Mouse (Mus musculus) kidney, adult 2 months (tissue): Measurements from ENCODE around the gene Nkx2-3. TPM values are rescaled to one million over a fixed set of nuclear protein-coding genes. Genes with fewer than 3 reads are reported as not detected.

Experiments
- DNase-seq: peaks from one replicate; pipeline ENCODE4 v3.0.0; 2021
- H3K27ac ChIP-seq: fragments of 200-500 bp; 2 replicates; pipeline ENCODE4 v1.5.1; 2012; ENCODE audit warnings: low read depth, low read length, control low read depth, inconsistent platforms; ENCODE audit not compliant: insufficient read depth
- H3K27me3 ChIP-seq: fragments of 200-500 bp; replicated peaks from 2 replicates; pipeline ENCODE4 v1.6.1; 2012; ENCODE audit warnings: mild to moderate bottlenecking, moderate library complexity, low read length, inconsistent platforms; ENCODE audit not compliant: control insufficient read depth, insufficient read depth
- H3K36me3 ChIP-seq: fragments of 200-500 bp; 2 replicates; pipeline ENCODE4 v1.6.1; 2012; ENCODE audit warnings: mild to moderate bottlenecking, moderate library complexity, low read length, inconsistent platforms; ENCODE audit not compliant: control insufficient read depth, insufficient read depth
- H3K4me1 ChIP-seq: fragments of 200-500 bp; 2 replicates; pipeline ENCODE4 v1.6.1; 2011; ENCODE audit warnings: low read length; ENCODE audit not compliant: control insufficient read depth, insufficient read depth
- H3K4me3 ChIP-seq: fragments of 200-500 bp; 2 replicates; pipeline ENCODE4 v1.5.1; 2011; ENCODE audit warnings: mild to moderate bottlenecking, low read depth, low read length, control low read depth; ENCODE audit not compliant: insufficient read depth
- CTCF ChIP-seq: fragments of 200-500 bp; conservative IDR thresholded peaks from 2 replicates; pipeline ENCODE4 v1.5.1; 2011; ENCODE audit warnings: low read depth, mild to moderate bottlenecking, control low read depth, low read length, moderate library complexity, mixed read lengths; ENCODE audit not compliant: insufficient read depth, insufficient read length
- POLR2A ChIP-seq: fragments of 200-500 bp; IDR thresholded peaks from one replicate; pipeline ENCODE4 v1.6.1; 2011; ENCODE audit warnings: low read depth, low read length, control low read depth
- WGBS: fragments of 180-500 bp; shearing (Covaris S2); methylation state at CpG from one replicate; pipeline ENCODE4 v1.1.7; 2018; 5-methylcytosine and 5-hydroxymethylcytosine counted together
- polyA plus RNA-seq: library from polyadenylated mRNA; depleted of rRNA; stranded (reverse); fragments of >200 nt; gene quantifications from 2 replicates; pipeline ENCODE4 v1.2.3, GENCODE M21; 2012

The Nkx2-3 gene
- polyA plus RNA-seq, 1 experiment, result not detected

DNA sequence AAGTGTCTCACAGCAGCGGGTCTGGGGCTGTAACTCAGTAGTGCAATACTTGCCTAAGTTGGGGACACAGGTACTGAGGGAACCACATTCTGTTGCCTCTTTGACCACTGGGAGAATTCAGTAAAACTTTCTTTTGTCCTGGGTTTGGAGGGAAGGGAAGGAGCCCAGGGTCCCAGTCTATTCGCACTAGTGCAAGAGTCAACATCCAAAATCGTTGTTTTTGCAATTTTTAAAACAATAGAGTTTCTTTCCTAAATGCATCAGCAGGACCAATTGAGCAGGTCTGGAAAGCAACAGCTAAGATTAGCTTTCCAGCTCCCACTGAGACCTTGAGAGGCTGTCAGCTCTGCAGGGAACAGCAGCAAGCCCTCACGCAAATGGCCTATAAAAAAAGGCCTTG is 28.9 kb upstream of the Nkx2-3 start:
- DNase-seq, result no peak
- H3K36me3 ChIP-seq, result no peaks in the 10 kb centered on the region

DNA sequence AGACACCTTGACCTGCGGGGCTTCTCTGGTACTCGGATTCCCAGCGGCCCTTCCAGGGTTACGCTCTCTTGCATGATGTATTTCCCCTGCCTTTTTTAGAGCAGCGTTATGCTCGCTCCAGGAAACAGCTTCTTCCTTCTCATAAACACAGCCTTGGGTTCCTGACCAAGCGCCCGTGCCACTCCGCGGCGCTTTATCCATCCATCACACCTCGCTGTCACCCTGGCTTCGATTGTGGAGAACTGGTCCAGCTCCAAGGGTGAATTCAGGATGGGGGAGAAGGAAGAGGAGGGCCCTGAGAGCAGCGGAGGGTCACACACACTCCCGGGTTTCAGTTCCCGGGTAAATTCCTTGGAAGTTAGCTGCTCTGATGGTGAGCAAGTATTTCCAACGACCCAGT is 28.5 kb upstream of the Nkx2-3 start:
- peaks cover 1% of the 10 kb centered on the region; the same call in 1 of the 2 replicates for H3K27me3 ChIP-seq
- H3K4me1 ChIP-seq, result peaks cover 4% of the 10 kb centered on the region; the same call in 1 of the 2 replicates
- TF ChIP-seq CTCF (no peak), POLR2A (no peak)
- no peak overlapping the region for H3K4me3 ChIP-seq
- no peak overlapping the region for H3K27ac ChIP-seq
- no peaks in the 10 kb centered on the region for H3K36me3 ChIP-seq
- no peak for DNase-seq
- WGBS, result 6% methylated on average over 17 of the region's 17 CpGs

More for the DNA sequence above, 28.9 kb upstream of the Nkx2-3 start:
- WGBS, result 39% methylated on average over 4 of the region's 4 CpGs
- Histone ChIP-seq H3K4me3 (no peak overlapping the region), H3K4me1 (peaks cover 4% of the 10 kb centered on the region; the same call in 1 of the 2 replicates), H3K27me3 (peaks cover 1% of the 10 kb centered on the region; the same call in 1 of the 2 replicates), H3K27ac (no peak overlapping the region)
- TF ChIP-seq POLR2A (no peak), CTCF (no peak)

- TF ChIP-seq POLR2A (no peak), CTCF (no peak)
- peaks cover 1% of the 10 kb centered on the region; the same call in 1 of the 2 replicates for H3K27me3 ChIP-seq
- H3K4me1 ChIP-seq, result no peaks in the 10 kb centered on the region
- WGBS, result 4% methylated on average over 13 of the region's 13 CpGs
- H3K4me3 ChIP-seq, result no peak overlapping the region
- no peak overlapping the region for H3K27ac ChIP-seq
- DNase-seq, result peak; percentile 74
- H3K36me3 ChIP-seq, result no peaks in the 10 kb centered on the region
Measured at GRCm38 (mm10) chr19:43584788-43585187, 27.3 kb upstream of the Nkx2-3 start.

GRCm38 (mm10) chr19:43592026-43592425 is 20.1 kb upstream of the Nkx2-3 start:
- peaks cover 2% of the 10 kb centered on the region; the same call in 1 of the 2 replicates for H3K27me3 ChIP-seq

GRCm38 (mm10) chr19:43596981-43597380 is 15.1 kb upstream of the Nkx2-3 start:
- 28% methylated on average over 5 of the region's 5 CpGs for WGBS
- H3K27me3 ChIP-seq, result peaks cover 3% of the 10 kb centered on the region
- no peak for DNase-seq

More at GRCm38 (mm10) chr19:43592026-43592425, 20.1 kb upstream of the Nkx2-3 start:
- Histone ChIP-seq H3K4me1 (no peaks in the 10 kb centered on the region), H3K4me3 (no peak overlapping the region), H3K27ac (no peak overlapping the region), H3K36me3 (no peaks in the 10 kb centered on the region)
- TF ChIP-seq CTCF (no peak), POLR2A (no peak)
- DNase-seq, result no peak
- WGBS, result 63% methylated on average over 4 of the region's 4 CpGs

DNA sequence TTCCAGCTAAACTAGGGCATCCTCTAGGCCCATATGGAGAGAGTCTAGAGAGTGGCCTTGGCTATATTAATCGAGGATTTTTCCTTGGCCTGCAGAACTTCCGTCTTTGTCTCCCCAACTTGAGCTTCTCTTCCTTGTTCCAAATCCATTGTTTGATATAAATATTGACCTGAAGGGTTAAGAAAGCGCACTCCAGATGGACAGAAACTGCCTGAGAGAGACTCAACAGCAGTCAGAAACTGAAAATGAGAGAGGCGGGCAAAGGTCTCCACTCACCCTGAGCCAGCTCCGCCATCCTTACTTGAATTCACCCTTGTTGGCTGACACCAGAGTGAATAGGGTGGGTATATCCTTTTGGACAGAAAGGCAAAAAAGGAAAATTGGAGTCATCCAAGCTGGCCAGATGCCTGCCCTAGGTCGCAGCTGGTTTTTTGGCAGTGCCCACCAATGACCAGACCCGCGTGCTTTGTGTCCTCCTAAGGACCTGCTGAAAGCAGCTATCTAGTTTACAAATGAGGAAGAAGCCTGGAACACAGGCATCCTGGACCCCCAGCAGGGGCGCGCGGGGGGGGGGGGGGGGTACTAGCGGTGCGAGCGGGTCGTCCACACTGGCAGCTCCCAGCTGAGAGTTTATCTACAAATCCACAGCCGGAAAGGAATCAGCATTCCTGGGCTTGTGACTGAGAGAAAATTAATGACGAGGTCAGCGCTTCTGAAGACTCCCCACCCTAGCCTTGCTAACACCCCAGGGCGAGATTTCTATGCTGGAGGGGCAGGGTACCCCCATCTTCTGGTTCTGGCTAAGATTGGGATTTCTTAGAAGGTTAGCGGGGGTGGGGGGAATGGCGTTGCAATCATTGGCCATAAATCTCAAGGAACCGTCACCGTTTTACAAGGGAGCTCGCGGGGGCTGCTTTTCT is 13.1 kb upstream of the Nkx2-3 start:
- TF ChIP-seq POLR2A, result no peak
- TF ChIP-seq CTCF, result no peak
- H3K4me3 ChIP-seq, result no peak overlapping the region
- peaks cover 5% of the 10 kb centered on the region for H3K27me3 ChIP-seq
- H3K27ac ChIP-seq, result no peak overlapping the region
- no peaks in the 10 kb centered on the region for H3K36me3 ChIP-seq
- DNase-seq, result no peak
- WGBS, result 11% methylated on average over 25 of the region's 25 CpGs
- H3K4me1 ChIP-seq, result no peaks in the 10 kb centered on the region

More at GRCm38 (mm10) chr19:43596981-43597380, 15.1 kb upstream of the Nkx2-3 start:
- no peak overlapping the region for H3K27ac ChIP-seq
- H3K4me1 ChIP-seq, result no peaks in the 10 kb centered on the region
- TF ChIP-seq CTCF (no peak), POLR2A (no peak)
- no peaks in the 10 kb centered on the region for H3K36me3 ChIP-seq
- no peak overlapping the region for H3K4me3 ChIP-seq
